Comparison of ENCODE assay signal across 8 mouse cellular contexts in genomic region chr8:36346682-36347324, GRCm38 (mm10).
DNase-seq lines count a peak whose midpoint lies in the region; ATAC-seq and TF ChIP-seq lines count a peak whose summit lies in the region.

No protein-coding gene starts in this region.

- H3K9ac ChIP-seq in liver, embryonic 12.5 days: no peak overlapping the region
- no peak overlapping the region for H3K9ac ChIP-seq in kidney, postnatal 0 days (ENCODE audit: low read depth, low read length)
- no peak overlapping the region for H3K9ac ChIP-seq in liver, embryonic 11.5 days (ENCODE audit: low read depth, low read length)
- H3K9ac ChIP-seq in neural tube, embryonic 11.5 days (ENCODE audit: low read length): no peak overlapping the region
- no peak overlapping the region for H3K9ac ChIP-seq in stomach, embryonic 16.5 days (ENCODE audit: low read length)

- H3K27ac ChIP-seq in liver, embryonic 12.5 days: no peak overlapping the region
- H3K27ac ChIP-seq in kidney, postnatal 0 days: no peak overlapping the region
- no peak overlapping the region for H3K27ac ChIP-seq in liver, embryonic 11.5 days (ENCODE audit: low read depth, low read length)
- no peak overlapping the region for H3K27ac ChIP-seq in neural tube, embryonic 11.5 days (ENCODE audit: low read depth, low read length)
- no peak overlapping the region for H3K27ac ChIP-seq in stomach, embryonic 16.5 days (ENCODE audit: low read length)

- H3K4me3 ChIP-seq in liver, embryonic 12.5 days: no peak overlapping the region
- H3K4me3 ChIP-seq in kidney, postnatal 0 days (replicated peaks; ENCODE audit: low read depth, low read length): no peak overlapping the region
- no peak overlapping the region for H3K4me3 ChIP-seq in liver, embryonic 11.5 days (ENCODE audit: low read depth, low read length)
- no peak overlapping the region for H3K4me3 ChIP-seq in neural tube, embryonic 11.5 days (ENCODE audit: low read depth, low read length)
- H3K4me3 ChIP-seq in stomach, embryonic 16.5 days (replicated peaks; ENCODE audit: low read length): no peak overlapping the region

- peak; percentile 100 for TF ChIP-seq CTCF in kidney, postnatal 0 days (IDR thresholded peaks at IDR 0.05; ENCODE audit: low read depth)

- DNase-seq in liver: peak; percentile 73
- peak; percentile 89 for DNase-seq in embryo, embryonic 10.5 days (ENCODE audit: low spot score)
- peak; percentile 92 for DNase-seq in kidney, postnatal 0 days (ENCODE audit: low spot score)
- DNase-seq in liver, embryonic 11.5 days (ENCODE audit: low spot score): peak; percentile 57
- DNase-seq in neural tube, embryonic 11.5 days (ENCODE audit: low spot score): peak; percentile 79

- H3K4me2 ChIP-seq in liver, embryonic 12.5 days: no peak overlapping the region
- H3K4me2 ChIP-seq in kidney, postnatal 0 days (ENCODE audit: low read length): no peak overlapping the region
- H3K4me2 ChIP-seq in liver, embryonic 11.5 days: no peak overlapping the region
- H3K4me2 ChIP-seq in neural tube, embryonic 11.5 days (ENCODE audit: low read depth): no peak overlapping the region
- no peak overlapping the region for H3K4me2 ChIP-seq in stomach, embryonic 16.5 days (ENCODE audit: low read depth, low read length)

- ATAC-seq in liver, embryonic 12.5 days: no peak
- peak; percentile 100 for ATAC-seq in granulocyte monocyte progenitor cell, adult 5-6 weeks (replicated peaks; ENCODE audit: poor library complexity, severe bottlenecking)
- ATAC-seq in kidney, postnatal 0 days (replicated peaks; ENCODE audit: low FRiP score, low read depth): peak; percentile 79
- peak; percentile 47 for ATAC-seq in liver, embryonic 11.5 days (replicated peaks; ENCODE audit: low FRiP score)
- ATAC-seq in neural tube, embryonic 11.5 days (ENCODE audit: insufficient read depth, low FRiP score, low TSS enrichment): peak; percentile 74
- ATAC-seq in stomach, embryonic 16.5 days (ENCODE audit: insufficient read depth, low FRiP score): peak; percentile 73; the same call in 1 of the 2 replicates

- 34% methylated on average over 7 of the region's 7 CpGs for WGBS in liver, embryonic 12.5 days (ENCODE audit: insufficient replicate concordance)
- WGBS in kidney, postnatal 0 days: 48% methylated on average over 7 of the region's 7 CpGs
- WGBS in liver, embryonic 11.5 days: 44% methylated on average over 7 of the region's 7 CpGs
- 53% methylated on average over 7 of the region's 7 CpGs for WGBS in neural tube, embryonic 11.5 days
- 44% methylated on average over 7 of the region's 7 CpGs for WGBS in stomach, embryonic 16.5 days

- no peaks in the 10 kb centered on the region for H3K27me3 ChIP-seq in liver, embryonic 12.5 days (replicated peaks)
- no peaks in the 10 kb centered on the region for H3K27me3 ChIP-seq in kidney, postnatal 0 days (ENCODE audit: insufficient read depth, low read length)
- H3K27me3 ChIP-seq in liver, embryonic 11.5 days (replicated peaks; ENCODE audit: control insufficient read depth, insufficient read depth, low read length): no peaks in the 10 kb centered on the region
- no peaks in the 10 kb centered on the region for H3K27me3 ChIP-seq in neural tube, embryonic 11.5 days (ENCODE audit: control insufficient read depth, insufficient read depth, low read length)
- H3K27me3 ChIP-seq in stomach, embryonic 16.5 days (ENCODE audit: control insufficient read depth, insufficient read depth, low read length): no peaks in the 10 kb centered on the region

- no peaks in the 10 kb centered on the region for H3K4me1 ChIP-seq in liver, embryonic 12.5 days
- no peaks in the 10 kb centered on the region for H3K4me1 ChIP-seq in kidney, postnatal 0 days (replicated peaks; ENCODE audit: insufficient read depth, low read length)
- no peaks in the 10 kb centered on the region for H3K4me1 ChIP-seq in liver, embryonic 11.5 days (replicated peaks; ENCODE audit: control insufficient read depth, insufficient read depth, low read length)
- H3K4me1 ChIP-seq in neural tube, embryonic 11.5 days (ENCODE audit: control insufficient read depth, insufficient read depth, low read length): no peaks in the 10 kb centered on the region
- no peaks in the 10 kb centered on the region for H3K4me1 ChIP-seq in stomach, embryonic 16.5 days (ENCODE audit: control insufficient read depth, insufficient read depth, low read length)

- no peaks in the 10 kb centered on the region for H3K36me3 ChIP-seq in liver, embryonic 12.5 days
- no peaks in the 10 kb centered on the region for H3K36me3 ChIP-seq in kidney, postnatal 0 days (ENCODE audit: insufficient read depth, low read length)
- no peaks in the 10 kb centered on the region for H3K36me3 ChIP-seq in liver, embryonic 11.5 days (ENCODE audit: control insufficient read depth, insufficient read depth, low read length)
- no peaks in the 10 kb centered on the region for H3K36me3 ChIP-seq in neural tube, embryonic 11.5 days (ENCODE audit: control insufficient read depth, insufficient read depth, low read length)
- no peaks in the 10 kb centered on the region for H3K36me3 ChIP-seq in stomach, embryonic 16.5 days (ENCODE audit: control insufficient read depth, insufficient read depth, low read length)

- no peaks in the 10 kb centered on the region for H3K9me3 ChIP-seq in liver, embryonic 12.5 days (replicated peaks)
- H3K9me3 ChIP-seq in kidney, postnatal 0 days (replicated peaks; ENCODE audit: low read length): no peaks in the 10 kb centered on the region
- H3K9me3 ChIP-seq in liver, embryonic 11.5 days (ENCODE audit: control insufficient read depth, low read length): no peaks in the 10 kb centered on the region
- no peaks in the 10 kb centered on the region for H3K9me3 ChIP-seq in neural tube, embryonic 11.5 days (ENCODE audit: control insufficient read depth, low read length)
- no peaks in the 10 kb centered on the region for H3K9me3 ChIP-seq in stomach, embryonic 16.5 days (replicated peaks; ENCODE audit: control insufficient read depth, low read length)
